Mouse (Mus musculus): ENCODE measurements at regions not wholly inside any gene's neighbourhood (a gene's known extent, or its start where the extent isn't known, plus 50 kb on each side); places are given as distances from the start of the nearest gene placed in this dataset.

DNA sequence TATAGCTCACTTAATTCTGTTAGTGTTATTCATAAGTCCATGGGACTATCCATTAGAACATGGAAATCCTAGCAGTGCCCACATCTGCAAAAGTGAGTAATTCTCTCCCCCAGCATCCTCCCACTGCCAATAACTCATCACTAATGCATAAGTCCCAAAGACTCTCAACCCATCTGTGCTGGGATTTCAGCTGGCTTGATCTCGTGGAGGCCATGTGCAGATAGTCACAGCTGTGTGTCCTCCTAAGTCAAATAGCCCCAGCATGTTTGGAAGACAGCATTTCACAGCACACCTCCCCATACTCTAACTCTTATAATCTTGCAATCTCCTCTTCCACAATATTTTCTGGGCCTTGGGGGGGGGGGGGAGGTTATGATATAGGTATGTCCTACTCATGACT is 877.9 kb upstream of the Gm7489 start:
- no peak for TF ChIP-seq POLR2A (IDR thresholded peaks at IDR 0.05; ENCODE audit: insufficient read length, low read depth)
- TF ChIP-seq E2F4 (IDR thresholded peaks at IDR 0.05; ENCODE audit: insufficient read depth), result no peak
- TF ChIP-seq CEBPB (IDR thresholded peaks at IDR 0.05; ENCODE audit: insufficient read depth, poor library complexity, severe bottlenecking), result no peak
- TF ChIP-seq POLR2AphosphoS2 (IDR thresholded peaks at IDR 0.05; ENCODE audit: insufficient read length, low read depth), result no peak
- no peak for TF ChIP-seq USF1 (IDR thresholded peaks at IDR 0.05; ENCODE audit: low read depth)
- no peak for TF ChIP-seq TCF12 (IDR thresholded peaks at IDR 0.05; ENCODE audit: insufficient read depth, poor library complexity, severe bottlenecking)
